Mouse (Mus musculus): ENCODE measurements around the gene Hoxb5. TPM values are rescaled to one million over a fixed set of nuclear protein-coding genes. Genes with fewer than 3 reads are reported as not detected.
A peak's percentile ranks its signal among the peaks of the same experiment; 100 is the strongest.

Gene Hoxb5
- polyA plus RNA-seq, 1 experiment from 2014 or later, result 10.2 TPM

DNA sequence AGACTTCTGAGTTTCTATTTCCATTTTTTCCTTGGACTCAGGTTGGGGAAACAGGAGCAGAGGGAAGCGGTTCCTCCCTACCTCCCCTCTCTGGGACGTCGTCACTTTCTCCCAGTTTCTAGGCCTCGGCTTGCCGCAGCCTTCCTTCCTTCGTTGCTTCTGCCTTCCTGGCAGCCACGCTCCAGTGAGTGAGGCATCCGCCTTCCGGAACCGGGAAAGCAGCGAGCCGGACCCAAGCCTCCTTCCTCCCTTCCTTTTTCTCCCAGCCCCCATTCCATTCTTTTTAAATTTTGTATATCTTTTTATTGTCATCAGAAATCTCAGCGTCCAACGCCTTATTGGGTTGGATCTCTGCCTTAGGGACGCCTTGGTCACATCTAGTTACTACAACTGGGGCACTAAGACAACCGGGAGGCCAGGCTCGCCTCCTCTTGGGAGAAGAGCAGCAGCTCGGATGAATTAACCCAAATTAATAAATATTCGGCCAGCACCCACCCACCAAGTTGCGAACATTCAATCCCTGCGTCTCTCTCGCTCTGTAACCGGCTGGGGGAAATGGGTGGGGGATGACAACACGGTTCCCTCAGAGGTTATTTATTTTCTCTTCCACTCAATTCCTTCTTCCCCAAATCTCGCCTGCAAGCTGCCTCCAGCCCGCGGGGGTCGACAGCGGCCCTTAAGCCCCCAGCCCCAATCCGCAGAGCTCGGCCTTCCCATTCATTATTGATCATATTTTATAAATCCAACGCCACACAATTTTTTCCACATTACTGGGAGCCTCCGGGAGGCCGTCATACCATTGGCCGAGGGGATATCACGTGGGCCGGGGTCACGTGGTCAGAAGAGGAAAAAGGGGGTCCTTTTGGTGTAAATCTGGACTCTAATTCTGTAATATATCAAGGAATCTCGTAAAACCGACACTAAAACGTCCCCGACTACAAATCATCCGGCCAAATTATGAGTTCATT is 17.1 kb upstream of the Hoxb5 start, which contains the start of gene Hoxb7:
TSS of gene Hoxb7 (plus strand) at position 853 of the 968 bp plus-strand sequence.
- Histone ChIP-seq H3K4me3 (replicated peaks; ENCODE audit: low read depth, low read length) (peak within 1 kb of the TSS; percentile 84), H3K36me3 (ENCODE audit: insufficient read depth, low read length) (no peaks in the 10 kb centered on the region), H3K4me2 (ENCODE audit: low read length) (peak within 1 kb of the TSS; percentile 96), H3K27me3 (ENCODE audit: insufficient read depth, low read length) (no peaks in the 10 kb centered on the region), H3K4me1 (replicated peaks; ENCODE audit: insufficient read depth, low read length) (peaks cover 27% of the 10 kb centered on the region), H3K9me3 (replicated peaks; ENCODE audit: low read length) (no peaks in the 10 kb centered on the region), H3K9ac (ENCODE audit: low read depth, low read length) (peak within 1 kb of the TSS; percentile 98), H3K27ac (peak within 1 kb of the TSS; percentile 99)
- peak; percentile 95 for DNase-seq (ENCODE audit: low spot score)
- WGBS, result under 1% methylated on average over 43 of the region's 43 CpGs
- TF ChIP-seq CTCF (IDR thresholded peaks at IDR 0.05; ENCODE audit: low read depth), result no peak
- ATAC-seq (replicated peaks; ENCODE audit: low FRiP score, low read depth), result peak; percentile 22; the same call in 1 of the 2 replicates

DNA sequence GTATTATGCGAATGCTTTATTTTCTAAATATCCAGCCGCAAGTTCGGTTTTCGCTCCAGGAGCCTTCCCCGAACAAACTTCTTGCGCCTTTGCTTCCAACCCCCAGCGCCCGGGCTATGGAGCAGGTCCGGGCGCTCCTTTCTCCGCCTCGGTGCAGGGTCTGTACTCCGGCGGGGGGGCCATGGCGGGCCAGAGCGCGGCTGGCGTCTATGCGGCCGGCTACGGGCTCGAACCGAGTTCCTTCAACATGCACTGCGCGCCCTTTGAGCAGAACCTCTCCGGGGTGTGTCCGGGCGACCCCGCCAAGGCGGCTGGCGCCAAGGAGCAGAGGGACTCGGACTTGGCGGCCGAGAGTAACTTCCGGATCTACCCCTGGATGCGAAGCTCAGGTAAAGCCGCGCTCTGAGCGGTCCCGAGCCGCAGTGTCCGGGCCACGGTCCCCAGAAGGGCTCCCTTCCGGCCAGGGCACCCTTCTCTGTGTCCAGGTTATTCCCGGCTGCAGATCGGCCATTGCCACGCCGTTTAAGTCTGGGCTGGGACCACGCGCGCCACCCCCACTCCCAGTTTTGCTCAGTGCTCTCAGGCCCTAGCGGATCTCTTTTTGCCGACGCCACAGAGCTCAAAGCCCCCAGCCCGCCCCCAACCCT is 16.3 kb upstream of the Hoxb5 start:
- H3K9ac ChIP-seq (ENCODE audit: low read depth, low read length), result peak overlapping the region; percentile 98
- H3K9me3 ChIP-seq (replicated peaks; ENCODE audit: low read length), result no peaks in the 10 kb centered on the region
- TF ChIP-seq CTCF (IDR thresholded peaks at IDR 0.05; ENCODE audit: low read depth), result no peak
- H3K4me1 ChIP-seq (replicated peaks; ENCODE audit: insufficient read depth, low read length), result peaks cover 22% of the 10 kb centered on the region; the same call in 1 of the 2 replicates
- peak overlapping the region; percentile 84 for H3K4me3 ChIP-seq (replicated peaks; ENCODE audit: low read depth, low read length)
- DNase-seq (ENCODE audit: low spot score), result no peak
- peak overlapping the region; percentile 96 for H3K4me2 ChIP-seq (ENCODE audit: low read length)
- H3K27me3 ChIP-seq (ENCODE audit: insufficient read depth, low read length), result no peaks in the 10 kb centered on the region
- peak; percentile 19; the same call in 1 of the 2 replicates for ATAC-seq (replicated peaks; ENCODE audit: low FRiP score, low read depth)
- WGBS, result under 1% methylated on average over 55 of the region's 55 CpGs
- no peaks in the 10 kb centered on the region for H3K36me3 ChIP-seq (ENCODE audit: insufficient read depth, low read length)
- H3K27ac ChIP-seq, result peak overlapping the region; percentile 99

GRCm38 (mm10) chr11:96287411-96287810 is 15.7 kb upstream of the Hoxb5 start:
- Histone ChIP-seq H3K4me2 (ENCODE audit: low read length) (peak overlapping the region; percentile 96), H3K27me3 (ENCODE audit: insufficient read depth, low read length) (no peaks in the 10 kb centered on the region), H3K4me3 (replicated peaks; ENCODE audit: low read depth, low read length) (peak overlapping the region; percentile 84), H3K4me1 (replicated peaks; ENCODE audit: insufficient read depth, low read length) (peaks cover 22% of the 10 kb centered on the region; the same call in 1 of the 2 replicates), H3K9me3 (replicated peaks; ENCODE audit: low read length) (no peaks in the 10 kb centered on the region), H3K9ac (ENCODE audit: low read depth, low read length) (peak overlapping the region; percentile 98), H3K36me3 (ENCODE audit: insufficient read depth, low read length) (no peaks in the 10 kb centered on the region), H3K27ac (peak overlapping the region; percentile 99)
- whole genome bisulfite sequencing, result 4% methylated on average over 9 of the region's 9 CpGs
- ATAC-seq (replicated peaks; ENCODE audit: low FRiP score, low read depth) (no peak), DNase-seq (ENCODE audit: low spot score) (no peak)
- no peak for TF ChIP-seq CTCF (IDR thresholded peaks at IDR 0.05; ENCODE audit: low read depth)

- Histone ChIP-seq H3K4me1 (replicated peaks; ENCODE audit: insufficient read depth, low read length) (peaks cover 22% of the 10 kb centered on the region; the same call in 1 of the 2 replicates), H3K9me3 (replicated peaks; ENCODE audit: low read length) (no peaks in the 10 kb centered on the region), H3K9ac (ENCODE audit: low read depth, low read length) (peak overlapping the region; percentile 98), H3K27ac (peak overlapping the region; percentile 99), H3K36me3 (ENCODE audit: insufficient read depth, low read length) (no peaks in the 10 kb centered on the region), H3K27me3 (ENCODE audit: insufficient read depth, low read length) (no peaks in the 10 kb centered on the region), H3K4me3 (replicated peaks; ENCODE audit: low read depth, low read length) (peak overlapping the region; percentile 84), H3K4me2 (ENCODE audit: low read length) (peak overlapping the region; percentile 96)
- ATAC-seq (replicated peaks; ENCODE audit: low FRiP score, low read depth) (no peak), DNase-seq (ENCODE audit: low spot score) (no peak)
- TF ChIP-seq CTCF (IDR thresholded peaks at IDR 0.05; ENCODE audit: low read depth), result no peak
- WGBS, result 45% methylated on average over 1 of the region's 1 CpGs
Measured at GRCm38 (mm10) chr11:96288455-96289221, 14.5 kb upstream of the Hoxb5 start.

DNA sequence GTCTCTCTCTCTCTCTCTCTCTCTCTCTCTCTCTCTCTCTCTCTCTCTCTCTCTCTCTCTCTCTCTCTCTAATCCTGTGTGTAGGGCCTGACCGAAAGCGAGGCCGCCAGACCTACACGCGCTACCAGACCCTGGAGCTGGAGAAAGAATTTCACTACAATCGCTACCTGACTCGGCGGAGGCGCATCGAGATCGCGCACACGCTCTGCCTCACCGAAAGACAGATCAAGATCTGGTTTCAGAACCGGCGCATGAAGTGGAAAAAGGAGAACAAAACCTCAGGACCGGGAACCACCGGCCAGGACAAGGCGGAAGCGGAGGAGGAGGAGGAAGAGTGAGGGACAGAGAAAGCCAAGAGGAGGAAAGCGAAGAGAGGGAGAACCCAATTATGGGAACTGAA is 13.8 kb upstream of the Hoxb5 start:
- DNase-seq (ENCODE audit: low spot score), result no peak
- Histone ChIP-seq H3K9me3 (replicated peaks; ENCODE audit: low read length) (no peaks in the 10 kb centered on the region), H3K27me3 (ENCODE audit: insufficient read depth, low read length) (no peaks in the 10 kb centered on the region), H3K36me3 (ENCODE audit: insufficient read depth, low read length) (no peaks in the 10 kb centered on the region), H3K4me1 (replicated peaks; ENCODE audit: insufficient read depth, low read length) (peaks cover 22% of the 10 kb centered on the region; the same call in 1 of the 2 replicates), H3K9ac (ENCODE audit: low read depth, low read length) (peak overlapping the region; percentile 98), H3K4me2 (ENCODE audit: low read length) (peak overlapping the region; percentile 96), H3K4me3 (replicated peaks; ENCODE audit: low read depth, low read length) (peak overlapping the region; percentile 84; the same call in 1 of the 2 replicates), H3K27ac (peak overlapping the region; percentile 99)
- ATAC-seq (replicated peaks; ENCODE audit: low FRiP score, low read depth), result no peak
- WGBS, result 27% methylated on average over 21 of the region's 21 CpGs
- TF ChIP-seq CTCF (IDR thresholded peaks at IDR 0.05; ENCODE audit: low read depth), result no peak
